Mouse (Mus musculus): ENCODE data around the gene Cst7. TPM values are rescaled to one million over a fixed set of nuclear protein-coding genes. Genes with fewer than 3 reads are reported as not detected.

The Cst7 gene
- polyA plus RNA-seq, 1 experiment from 2014 or later = 0.23 TPM

- Histone ChIP-seq H3K9ac (ENCODE audit: low read depth, low read length) (no peak overlapping the region; the same call in 1 of the 2 replicates), H3K4me2 (replicated peaks; ENCODE audit: low read depth, low read length) (peak overlapping the region; percentile 84), H3K36me3 (ENCODE audit: control insufficient read depth, insufficient read depth, low read length) (no peaks in the 10 kb centered on the region), H3K27ac (ENCODE audit: low read depth, low read length) (no peak overlapping the region), H3K27me3 (ENCODE audit: control insufficient read depth, insufficient read depth, low read length) (no peaks in the 10 kb centered on the region), H3K4me1 (replicated peaks; ENCODE audit: control insufficient read depth, insufficient read depth, low read length) (no peaks in the 10 kb centered on the region), H3K4me3 (ENCODE audit: low read depth, low read length) (peak overlapping the region; percentile 93), H3K9me3 (ENCODE audit: control insufficient read depth, low read length) (no peaks in the 10 kb centered on the region)
- WGBS = 2% methylated on average over 10 of the region's 10 CpGs
- peak; percentile 81 for DNase-seq (ENCODE audit: low spot score)
- ATAC-seq (ENCODE audit: low FRiP score) = peak; percentile 73
Measured at GRCm38 (mm10) chr2:150608872-150609560, 38.8 kb downstream of the Cst7 start.

DNA sequence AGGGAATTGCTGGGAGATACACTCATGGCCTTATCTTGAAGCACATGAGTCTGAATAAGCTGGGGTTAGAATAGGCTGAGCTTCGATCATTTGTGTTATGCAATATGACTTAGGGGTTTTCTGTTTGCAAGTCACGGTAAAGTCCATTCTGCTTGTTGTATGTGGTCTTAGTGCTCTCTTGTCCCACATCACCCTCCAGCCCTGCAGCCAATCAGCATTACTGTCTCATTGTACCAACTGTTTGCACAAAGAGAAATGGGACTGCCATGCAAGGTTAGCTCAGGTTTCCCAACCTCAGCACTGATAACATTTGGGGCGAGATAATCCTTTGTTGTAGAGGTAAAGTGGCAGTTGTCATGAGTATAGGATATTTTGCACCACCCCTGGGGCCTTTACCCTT, 39.9 kb downstream of the Cst7 start:
- no peak overlapping the region for H3K4me3 ChIP-seq (ENCODE audit: low read depth, low read length)
- H3K27ac ChIP-seq (ENCODE audit: low read depth, low read length) = no peak overlapping the region
- no peaks in the 10 kb centered on the region for H3K36me3 ChIP-seq (ENCODE audit: control insufficient read depth, insufficient read depth, low read length)
- no peaks in the 10 kb centered on the region for H3K4me1 ChIP-seq (replicated peaks; ENCODE audit: control insufficient read depth, insufficient read depth, low read length)
- H3K9ac ChIP-seq (ENCODE audit: low read depth, low read length) = no peak overlapping the region
- 74% methylated on average over 3 of the region's 3 CpGs for WGBS
- H3K4me2 ChIP-seq (replicated peaks; ENCODE audit: low read depth, low read length) = no peak overlapping the region
- ATAC-seq (ENCODE audit: low FRiP score) = no peak
- no peaks in the 10 kb centered on the region for H3K9me3 ChIP-seq (ENCODE audit: control insufficient read depth, low read length)
- no peaks in the 10 kb centered on the region for H3K27me3 ChIP-seq (ENCODE audit: control insufficient read depth, insufficient read depth, low read length)
- no peak for DNase-seq (ENCODE audit: low spot score)

DNA sequence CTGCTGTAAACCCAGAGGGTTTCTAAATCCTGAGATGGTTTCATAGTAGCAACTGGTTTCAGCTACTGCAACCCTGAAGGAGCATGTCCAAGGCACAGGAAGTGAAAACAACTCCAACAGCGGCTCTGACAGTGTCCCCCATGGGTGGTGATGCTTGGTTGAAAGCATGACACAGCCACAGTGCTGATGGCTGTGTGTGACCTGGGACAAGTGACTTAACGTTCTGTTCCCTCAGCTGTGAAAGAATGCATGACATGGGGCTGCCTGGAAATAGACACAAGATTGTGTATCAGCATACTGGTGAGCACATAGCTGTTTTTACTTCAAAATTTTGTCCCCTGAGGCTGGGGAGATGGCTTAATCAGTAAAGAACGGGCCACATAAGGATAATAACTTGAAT, 51.5 kb downstream of the Cst7 start:
- H3K27ac ChIP-seq (ENCODE audit: low read depth, low read length) = no peak overlapping the region
- 81% methylated on average over 3 of the region's 3 CpGs for WGBS
- no peaks in the 10 kb centered on the region for H3K9me3 ChIP-seq (ENCODE audit: control insufficient read depth, low read length)
- DNase-seq (ENCODE audit: low spot score) (no peak), ATAC-seq (ENCODE audit: low FRiP score) (no peak)
- H3K27me3 ChIP-seq (ENCODE audit: control insufficient read depth, insufficient read depth, low read length) = no peaks in the 10 kb centered on the region
- no peak overlapping the region for H3K4me3 ChIP-seq (ENCODE audit: low read depth, low read length)
- H3K4me1 ChIP-seq (replicated peaks; ENCODE audit: control insufficient read depth, insufficient read depth, low read length) = no peaks in the 10 kb centered on the region
- H3K36me3 ChIP-seq (ENCODE audit: control insufficient read depth, insufficient read depth, low read length) = no peaks in the 10 kb centered on the region
- H3K9ac ChIP-seq (ENCODE audit: low read depth, low read length) = no peak overlapping the region
- no peak overlapping the region for H3K4me2 ChIP-seq (replicated peaks; ENCODE audit: low read depth, low read length)

GRCm38 (mm10) chr2:150623957-150624356, 53.7 kb downstream of the Cst7 start:
- no peak overlapping the region for H3K9ac ChIP-seq (ENCODE audit: low read depth, low read length)
- no peaks in the 10 kb centered on the region for H3K36me3 ChIP-seq (ENCODE audit: control insufficient read depth, insufficient read depth, low read length)
- no peak for DNase-seq (ENCODE audit: low spot score)
- no peaks in the 10 kb centered on the region for H3K4me1 ChIP-seq (replicated peaks; ENCODE audit: control insufficient read depth, insufficient read depth, low read length)
- no peak for ATAC-seq (ENCODE audit: low FRiP score)
- H3K27me3 ChIP-seq (ENCODE audit: control insufficient read depth, insufficient read depth, low read length) = no peaks in the 10 kb centered on the region
- 90% methylated on average over 3 of the region's 3 CpGs for WGBS
- no peak overlapping the region for H3K4me2 ChIP-seq (replicated peaks; ENCODE audit: low read depth, low read length)
- H3K27ac ChIP-seq (ENCODE audit: low read depth, low read length) = no peak overlapping the region
- no peaks in the 10 kb centered on the region for H3K9me3 ChIP-seq (ENCODE audit: control insufficient read depth, low read length)
- no peak overlapping the region for H3K4me3 ChIP-seq (ENCODE audit: low read depth, low read length)

- H3K9me3 ChIP-seq (ENCODE audit: control insufficient read depth, low read length) = no peaks in the 10 kb centered on the region
- no peaks in the 10 kb centered on the region for H3K36me3 ChIP-seq (ENCODE audit: control insufficient read depth, insufficient read depth, low read length)
- no peak overlapping the region for H3K9ac ChIP-seq (ENCODE audit: low read depth, low read length)
- no peak overlapping the region for H3K4me3 ChIP-seq (ENCODE audit: low read depth, low read length)
- H3K4me1 ChIP-seq (replicated peaks; ENCODE audit: control insufficient read depth, insufficient read depth, low read length) = no peaks in the 10 kb centered on the region
- DNase-seq (ENCODE audit: low spot score) (no peak), ATAC-seq (ENCODE audit: low FRiP score) (no peak)
- no peak overlapping the region for H3K27ac ChIP-seq (ENCODE audit: low read depth, low read length)
- no peak overlapping the region for H3K4me2 ChIP-seq (replicated peaks; ENCODE audit: low read depth, low read length)
- no peaks in the 10 kb centered on the region for H3K27me3 ChIP-seq (ENCODE audit: control insufficient read depth, insufficient read depth, low read length)
- WGBS = 90% methylated on average over 8 of the region's 8 CpGs
Measured at GRCm38 (mm10) chr2:150624926-150625325, 54.7 kb downstream of the Cst7 start.

DNA sequence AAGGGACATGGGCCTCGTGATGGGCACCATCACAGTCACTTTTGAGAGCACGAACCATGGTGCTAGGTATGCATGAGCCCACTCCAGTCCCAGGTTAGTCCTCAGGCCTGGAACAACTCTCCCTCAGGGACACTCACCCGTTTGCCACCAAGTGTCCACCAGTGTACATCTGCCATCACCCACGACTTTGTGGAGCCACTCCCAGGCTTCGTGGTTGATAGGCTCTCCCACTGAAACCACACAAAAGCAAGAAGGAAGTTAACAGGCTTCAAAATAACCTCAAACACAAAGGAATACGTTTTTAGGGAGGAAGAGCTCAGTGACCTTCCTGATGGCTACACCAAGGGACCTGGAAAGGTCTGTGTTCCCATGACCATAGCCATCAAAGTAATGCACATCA, 56.9 kb downstream of the Cst7 start:
- Histone ChIP-seq H3K4me2 (replicated peaks; ENCODE audit: low read depth, low read length) (no peak overlapping the region), H3K4me3 (ENCODE audit: low read depth, low read length) (no peak overlapping the region), H3K36me3 (ENCODE audit: control insufficient read depth, insufficient read depth, low read length) (no peaks in the 10 kb centered on the region), H3K27ac (ENCODE audit: low read depth, low read length) (no peak overlapping the region), H3K27me3 (ENCODE audit: control insufficient read depth, insufficient read depth, low read length) (no peaks in the 10 kb centered on the region), H3K4me1 (replicated peaks; ENCODE audit: control insufficient read depth, insufficient read depth, low read length) (no peaks in the 10 kb centered on the region), H3K9me3 (ENCODE audit: control insufficient read depth, low read length) (no peaks in the 10 kb centered on the region), H3K9ac (ENCODE audit: low read depth, low read length) (no peak overlapping the region)
- DNase-seq (ENCODE audit: low spot score) (no peak), ATAC-seq (ENCODE audit: low FRiP score) (no peak)
- WGBS = 77% methylated on average over 6 of the region's 6 CpGs

Other genes with a start within 250 kb of the Cst7 start
- gene Gm10130, start 246.7 kb upstream of the Cst7 start, polyA plus RNA-seq (2014; fragmentation: Nextera tagmentation; extraction: Ambion mirVana) = 0.88 and 1.0 TPM in 2 replicates
- 12.9 and 14.4 TPM in 2 replicates for gene 3300002I08Rik, start 207.7 kb upstream of the Cst7 start, polyA plus RNA-seq (2014; fragmentation: Nextera tagmentation; extraction: Ambion mirVana)
- gene Zfp442, start 118.9 kb upstream of the Cst7 start, polyA plus RNA-seq (2014; fragmentation: Nextera tagmentation; extraction: Ambion mirVana) = 7.9 and 9.6 TPM in 2 replicates
- not detected in 2 replicates for gene Zfp345, start 85.3 kb upstream of the Cst7 start, polyA plus RNA-seq (2014; fragmentation: Nextera tagmentation; extraction: Ambion mirVana)
- 40.3 and 42.6 TPM in 2 replicates for gene Apmap, start 38.2 kb downstream of the Cst7 start, polyA plus RNA-seq (2014; fragmentation: Nextera tagmentation; extraction: Ambion mirVana)
- gene Acss1, start 98.1 kb downstream of the Cst7 start, polyA plus RNA-seq (2014; fragmentation: Nextera tagmentation; extraction: Ambion mirVana) = 31.4 and 31.9 TPM in 2 replicates
- gene Vsx1, start 118.9 kb downstream of the Cst7 start, polyA plus RNA-seq (2014; fragmentation: Nextera tagmentation; extraction: Ambion mirVana) = 1.1 and 1.9 TPM in 2 replicates
- 24.2 and 25.6 TPM in 2 replicates for gene Entpd6, start 178.6 kb downstream of the Cst7 start, polyA plus RNA-seq (2014; fragmentation: Nextera tagmentation; extraction: Ambion mirVana)
- gene Pygb, start 216.3 kb downstream of the Cst7 start, polyA plus RNA-seq (2014; fragmentation: Nextera tagmentation; extraction: Ambion mirVana) = 29.8 and 35.3 TPM in 2 replicates